Mouse (Mus musculus) activated CD4-positive, CD25-positive, alpha-beta regulatory T cell, adult 4 months (primary cell): Measurements from ENCODE around the gene Hoxa11. TPM values are rescaled to one million over a fixed set of nuclear protein-coding genes. Genes with fewer than 3 reads are reported as not detected.

ENCODE experiments used
- ATAC-seq: one replicate; pipeline ENCODE4 v1.8.0; 2017
- polyA plus RNA-seq, 2 experiments: library from polyadenylated mRNA; unstranded; fragments of 100-300 nt; shearing (Covaris generic); gene quantifications; one replicate each; pipeline ENCODE4 v1.2.1; 2017

Gene Hoxa11
- polyA plus RNA-seq, 2 experiments from 2014 or later: not detected

GRCm38 (mm10) chr6:52247766-52248637 lies 2.4 kb upstream of the Hoxa11 start:
- no peak for ATAC-seq

- ATAC-seq: no peak
These were observed 1.3 kb upstream of the Hoxa11 start for GRCm38 (mm10) chr6:52246916-52247315.

GRCm38 (mm10) chr6:52246403-52246803 lies 793 bp upstream of the Hoxa11 start:
- ATAC-seq: peak; percentile 30

GRCm38 (mm10) chr6:52245040-52245756 lies 412 bp downstream of the Hoxa11 start:
- no peak for ATAC-seq

GRCm38 (mm10) chr6:52244471-52245039 lies 1.1 kb downstream of the Hoxa11 start:
- no peak for ATAC-seq

- no peak for ATAC-seq
These were observed 1.9 kb downstream of the Hoxa11 start for GRCm38 (mm10) chr6:52243681-52244121.

GRCm38 (mm10) chr6:52242801-52243332 lies 2.7 kb downstream of the Hoxa11 start:
- no peak for ATAC-seq

GRCm38 (mm10) chr6:52241001-52241621 lies 4.5 kb downstream of the Hoxa11 start:
- ATAC-seq: no peak

- peak; percentile 79 for ATAC-seq
These were observed 5.1 kb downstream of the Hoxa11 start, which contains the start of gene Hoxa10 for GRCm38 (mm10) chr6:52240389-52241000. TSS of gene Hoxa10 (minus strand) at chr6:52240854.

- ATAC-seq: peak; percentile 7
These were observed 5.8 kb downstream of the Hoxa11 start for GRCm38 (mm10) chr6:52239625-52240388.

- ATAC-seq: no peak
These were observed 6.6 kb downstream of the Hoxa11 start for GRCm38 (mm10) chr6:52238976-52239375.

GRCm38 (mm10) chr6:52238155-52238545 lies 7.5 kb downstream of the Hoxa11 start:
- no peak for ATAC-seq

GRCm38 (mm10) chr6:52237346-52238154 lies 8.1 kb downstream of the Hoxa11 start:
- ATAC-seq: no peak

- ATAC-seq: no peak
These were observed 8.8 kb downstream of the Hoxa11 start for GRCm38 (mm10) chr6:52236806-52237205.

- ATAC-seq: no peak
These were observed 9.7 kb downstream of the Hoxa11 start for GRCm38 (mm10) chr6:52235866-52236265.

- ATAC-seq: no peak
These were observed 10.3 kb downstream of the Hoxa11 start for GRCm38 (mm10) chr6:52235267-52235666.

- no peak for ATAC-seq
These were observed 11.0 kb downstream of the Hoxa11 start for GRCm38 (mm10) chr6:52234428-52235140.

- ATAC-seq: no peak
These were observed 11.8 kb downstream of the Hoxa11 start for GRCm38 (mm10) chr6:52233546-52234427.
